Mouse (Mus musculus): ENCODE measurements around the gene Scg5. TPM values are rescaled to one million over a fixed set of nuclear protein-coding genes. Genes with fewer than 3 reads are reported as not detected.

The Scg5 gene
- polyA plus RNA-seq, 1 experiment from 2014 or later: 12.6 TPM

DNA sequence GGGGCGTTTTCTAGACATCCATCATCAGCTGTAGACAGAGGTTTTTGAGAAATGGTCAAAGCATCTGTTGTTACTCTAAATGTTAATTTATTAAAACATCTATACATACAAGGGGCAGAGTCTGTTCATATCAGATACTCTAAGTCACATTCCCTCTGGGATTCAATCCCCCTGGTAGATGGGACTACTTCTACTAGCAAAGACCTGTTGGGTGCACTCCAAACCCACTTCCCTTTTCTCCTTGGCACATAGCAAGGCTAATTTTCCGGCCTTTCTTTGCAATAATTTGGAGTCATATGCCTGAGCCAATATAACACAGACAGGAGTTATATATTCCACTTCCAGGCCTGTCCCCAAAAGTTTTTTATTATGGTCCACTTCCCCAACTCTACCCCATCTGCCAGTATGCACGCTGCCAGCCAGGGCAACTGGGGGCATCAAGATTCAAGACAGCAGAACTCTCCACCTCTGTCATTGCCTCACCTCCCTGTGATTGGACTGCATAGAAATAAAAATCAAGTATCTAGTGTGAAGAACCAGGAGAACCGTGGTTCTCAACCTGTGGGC lies 40.0 kb downstream of the Scg5 start:
- Histone ChIP-seq H3K36me3 (ENCODE audit: control insufficient read depth, insufficient read depth, low read length) (no peaks in the 10 kb centered on the region), H3K4me3 (replicated peaks; ENCODE audit: low read length) (no peak overlapping the region), H3K27ac (ENCODE audit: low read length) (no peak overlapping the region), H3K4me2 (ENCODE audit: low read depth, low read length) (no peak overlapping the region), H3K9ac (ENCODE audit: low read length) (no peak overlapping the region), H3K4me1 (ENCODE audit: control insufficient read depth, insufficient read depth, low read length) (no peaks in the 10 kb centered on the region), H3K9me3 (replicated peaks; ENCODE audit: control insufficient read depth, low read length) (no peaks in the 10 kb centered on the region), H3K27me3 (ENCODE audit: control insufficient read depth, insufficient read depth, low read length) (no peaks in the 10 kb centered on the region)
- no peak for ATAC-seq (ENCODE audit: insufficient read depth, low FRiP score)
- WGBS: 83% methylated on average over 4 of the region's 4 CpGs

DNA sequence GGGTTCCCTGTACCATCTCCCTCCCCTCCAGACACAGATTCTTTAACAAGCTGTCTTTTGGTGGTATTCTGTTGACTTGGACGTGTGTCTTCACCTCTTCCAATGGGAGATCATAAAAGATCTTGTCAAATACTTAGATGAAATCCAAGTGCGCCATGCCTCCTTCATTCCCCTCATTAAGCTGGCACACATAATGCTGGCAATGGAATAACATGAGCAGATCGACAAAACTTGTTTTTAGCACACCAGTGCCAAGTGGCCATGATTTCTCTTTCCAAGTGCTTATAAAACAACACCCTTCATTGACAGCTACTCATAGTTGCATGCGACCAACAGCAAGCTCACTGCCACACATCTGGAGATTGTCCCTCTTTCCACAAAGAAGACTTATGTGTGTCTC lies 41.0 kb downstream of the Scg5 start:
- ATAC-seq (ENCODE audit: insufficient read depth, low FRiP score): no peak
- no peak overlapping the region for H3K4me2 ChIP-seq (ENCODE audit: low read depth, low read length)
- H3K4me3 ChIP-seq (replicated peaks; ENCODE audit: low read length): no peak overlapping the region
- H3K27ac ChIP-seq (ENCODE audit: low read length): no peak overlapping the region
- no peaks in the 10 kb centered on the region for H3K36me3 ChIP-seq (ENCODE audit: control insufficient read depth, insufficient read depth, low read length)
- no peak overlapping the region for H3K9ac ChIP-seq (ENCODE audit: low read length)
- no peaks in the 10 kb centered on the region for H3K4me1 ChIP-seq (ENCODE audit: control insufficient read depth, insufficient read depth, low read length)
- no peaks in the 10 kb centered on the region for H3K9me3 ChIP-seq (replicated peaks; ENCODE audit: control insufficient read depth, low read length)
- 87% methylated on average over 4 of the region's 4 CpGs for WGBS
- no peaks in the 10 kb centered on the region for H3K27me3 ChIP-seq (ENCODE audit: control insufficient read depth, insufficient read depth, low read length)

DNA sequence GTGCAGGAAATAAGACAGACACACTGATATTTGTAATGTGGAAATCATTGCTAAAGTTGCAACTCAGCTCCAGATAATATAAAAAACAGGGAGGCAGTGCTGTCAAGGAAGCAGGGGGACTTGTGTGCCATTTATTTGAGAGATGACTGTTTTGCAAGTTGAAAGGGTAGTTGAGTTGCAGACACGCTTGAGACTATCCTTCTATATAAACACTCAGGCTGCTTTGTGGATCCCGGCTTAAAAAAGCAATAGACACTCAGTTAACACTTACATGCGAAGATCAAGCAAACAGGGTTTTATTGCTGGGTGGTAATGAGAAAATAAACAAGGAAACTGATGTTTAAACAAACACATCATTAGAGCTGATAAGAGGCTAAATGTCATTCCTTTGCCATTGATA lies 44.1 kb downstream of the Scg5 start:
- no peak overlapping the region for H3K4me3 ChIP-seq (replicated peaks; ENCODE audit: low read length)
- H3K27me3 ChIP-seq (ENCODE audit: control insufficient read depth, insufficient read depth, low read length): no peaks in the 10 kb centered on the region
- no peaks in the 10 kb centered on the region for H3K4me1 ChIP-seq (ENCODE audit: control insufficient read depth, insufficient read depth, low read length)
- H3K4me2 ChIP-seq (ENCODE audit: low read depth, low read length): no peak overlapping the region
- no peak for ATAC-seq (ENCODE audit: insufficient read depth, low FRiP score)
- no peaks in the 10 kb centered on the region for H3K9me3 ChIP-seq (replicated peaks; ENCODE audit: control insufficient read depth, low read length)
- H3K36me3 ChIP-seq (ENCODE audit: control insufficient read depth, insufficient read depth, low read length): no peaks in the 10 kb centered on the region
- no peak overlapping the region for H3K9ac ChIP-seq (ENCODE audit: low read length)
- no peak overlapping the region for H3K27ac ChIP-seq (ENCODE audit: low read length)
- WGBS: 23% methylated on average over 3 of the region's 3 CpGs

DNA sequence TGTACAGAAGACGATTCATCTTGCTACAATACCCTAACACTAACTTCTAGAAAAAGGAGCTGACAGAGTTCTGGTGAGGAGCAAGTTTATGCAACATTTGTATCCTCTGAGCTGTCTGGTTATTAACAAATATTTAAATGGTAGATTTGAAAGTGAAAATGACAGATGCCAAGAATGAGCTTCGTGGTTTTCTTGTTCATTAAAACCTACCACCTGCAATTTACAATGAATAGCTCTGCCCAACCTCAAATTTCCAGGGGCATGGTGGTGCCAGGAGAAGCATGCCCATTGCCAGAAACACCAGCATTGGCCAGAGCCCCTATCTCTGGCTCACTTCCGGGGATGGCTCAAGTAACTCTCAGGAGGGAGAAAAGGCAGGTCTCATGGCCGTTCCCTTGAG lies 47.4 kb downstream of the Scg5 start:
- no peaks in the 10 kb centered on the region for H3K36me3 ChIP-seq (ENCODE audit: control insufficient read depth, insufficient read depth, low read length)
- H3K4me3 ChIP-seq (replicated peaks; ENCODE audit: low read length): no peak overlapping the region
- no peak overlapping the region for H3K9ac ChIP-seq (ENCODE audit: low read length)
- no peaks in the 10 kb centered on the region for H3K4me1 ChIP-seq (ENCODE audit: control insufficient read depth, insufficient read depth, low read length)
- no peaks in the 10 kb centered on the region for H3K9me3 ChIP-seq (replicated peaks; ENCODE audit: control insufficient read depth, low read length)
- no peak overlapping the region for H3K4me2 ChIP-seq (ENCODE audit: low read depth, low read length)
- no peak overlapping the region for H3K27ac ChIP-seq (ENCODE audit: low read length)
- no peak for ATAC-seq (ENCODE audit: insufficient read depth, low FRiP score)
- WGBS: 63% methylated on average over 4 of the region's 4 CpGs
- no peaks in the 10 kb centered on the region for H3K27me3 ChIP-seq (ENCODE audit: control insufficient read depth, insufficient read depth, low read length)

DNA sequence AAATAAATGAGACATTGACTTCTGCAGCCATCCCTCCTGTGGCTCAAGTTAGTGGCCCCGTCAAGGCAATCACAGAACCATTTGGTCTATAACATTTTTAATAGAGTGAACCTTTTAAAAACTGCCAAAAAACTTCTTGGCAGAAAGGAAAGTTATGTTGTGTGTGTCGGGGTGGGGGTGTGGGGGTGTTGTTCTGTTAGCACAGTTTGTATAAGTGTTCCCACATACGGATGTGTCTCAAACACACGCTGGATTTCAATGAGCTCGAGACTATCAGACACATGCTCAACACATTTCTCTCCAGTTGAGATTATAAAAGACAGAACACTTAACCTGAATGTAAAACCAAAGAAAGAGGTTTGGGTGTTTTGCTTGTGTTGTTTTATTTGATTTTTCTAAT lies 47.8 kb downstream of the Scg5 start:
- Histone ChIP-seq H3K4me3 (replicated peaks; ENCODE audit: low read length) (no peak overlapping the region), H3K36me3 (ENCODE audit: control insufficient read depth, insufficient read depth, low read length) (no peaks in the 10 kb centered on the region), H3K27ac (ENCODE audit: low read length) (no peak overlapping the region), H3K4me2 (ENCODE audit: low read depth, low read length) (no peak overlapping the region), H3K4me1 (ENCODE audit: control insufficient read depth, insufficient read depth, low read length) (no peaks in the 10 kb centered on the region), H3K9ac (ENCODE audit: low read length) (no peak overlapping the region), H3K27me3 (ENCODE audit: control insufficient read depth, insufficient read depth, low read length) (no peaks in the 10 kb centered on the region), H3K9me3 (replicated peaks; ENCODE audit: control insufficient read depth, low read length) (no peaks in the 10 kb centered on the region)
- WGBS: 63% methylated on average over 5 of the region's 5 CpGs
- ATAC-seq (ENCODE audit: insufficient read depth, low FRiP score): no peak

DNA sequence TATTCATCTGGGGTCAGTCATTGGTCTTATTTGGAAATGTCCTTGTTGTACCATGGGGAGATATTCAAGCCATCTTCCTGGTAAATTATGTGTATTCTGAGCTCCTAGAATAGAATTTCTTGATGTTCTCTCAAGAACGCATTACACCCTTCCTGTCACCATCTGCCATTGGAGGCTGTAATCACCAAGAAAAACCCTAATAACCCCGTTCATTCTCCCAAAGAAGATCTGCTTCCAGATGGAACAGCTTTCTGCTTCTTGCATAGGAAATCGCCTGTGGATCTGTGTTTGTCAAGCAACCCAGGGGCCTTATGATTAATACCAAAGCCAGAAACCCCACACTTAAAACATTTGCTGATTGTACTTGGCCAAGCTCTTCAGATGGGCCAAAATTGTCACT lies 49.6 kb downstream of the Scg5 start:
- ATAC-seq (ENCODE audit: insufficient read depth, low FRiP score): no peak
- Histone ChIP-seq H3K27me3 (ENCODE audit: control insufficient read depth, insufficient read depth, low read length) (no peaks in the 10 kb centered on the region), H3K4me3 (replicated peaks; ENCODE audit: low read length) (no peak overlapping the region), H3K4me2 (ENCODE audit: low read depth, low read length) (no peak overlapping the region), H3K9ac (ENCODE audit: low read length) (no peak overlapping the region), H3K4me1 (ENCODE audit: control insufficient read depth, insufficient read depth, low read length) (no peaks in the 10 kb centered on the region), H3K9me3 (replicated peaks; ENCODE audit: control insufficient read depth, low read length) (no peaks in the 10 kb centered on the region), H3K27ac (ENCODE audit: low read length) (no peak overlapping the region), H3K36me3 (ENCODE audit: control insufficient read depth, insufficient read depth, low read length) (no peaks in the 10 kb centered on the region)
- 65% methylated on average over 3 of the region's 3 CpGs for WGBS

DNA sequence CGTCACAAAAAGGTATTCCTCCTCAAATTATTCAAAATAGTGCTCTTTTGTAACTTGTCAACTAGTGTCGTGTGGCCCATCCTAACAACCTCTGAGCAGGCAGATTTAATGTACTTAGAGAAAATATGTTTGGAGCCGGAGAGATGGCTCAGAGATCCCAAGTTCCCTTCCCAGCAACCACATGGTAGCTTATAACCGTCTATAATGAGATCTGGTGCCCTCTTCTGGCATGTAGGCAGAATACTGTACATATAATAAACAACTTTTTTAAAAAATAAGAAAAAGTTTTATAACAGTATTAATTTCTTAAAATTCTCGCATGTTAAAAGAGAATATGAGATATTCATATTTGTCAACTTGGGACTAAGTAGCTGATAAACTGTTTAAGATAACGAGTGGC lies 50.9 kb downstream of the Scg5 start:
- no peak overlapping the region for H3K27ac ChIP-seq (ENCODE audit: low read length)
- no peak overlapping the region for H3K4me3 ChIP-seq (replicated peaks; ENCODE audit: low read length)
- no peaks in the 10 kb centered on the region for H3K9me3 ChIP-seq (replicated peaks; ENCODE audit: control insufficient read depth, low read length)
- WGBS: 71% methylated on average over 6 of the region's 6 CpGs
- no peaks in the 10 kb centered on the region for H3K4me1 ChIP-seq (ENCODE audit: control insufficient read depth, insufficient read depth, low read length)
- no peak overlapping the region for H3K9ac ChIP-seq (ENCODE audit: low read length)
- no peak for ATAC-seq (ENCODE audit: insufficient read depth, low FRiP score)
- no peak overlapping the region for H3K4me2 ChIP-seq (ENCODE audit: low read depth, low read length)
- no peaks in the 10 kb centered on the region for H3K27me3 ChIP-seq (ENCODE audit: control insufficient read depth, insufficient read depth, low read length)
- H3K36me3 ChIP-seq (ENCODE audit: control insufficient read depth, insufficient read depth, low read length): no peaks in the 10 kb centered on the region

DNA sequence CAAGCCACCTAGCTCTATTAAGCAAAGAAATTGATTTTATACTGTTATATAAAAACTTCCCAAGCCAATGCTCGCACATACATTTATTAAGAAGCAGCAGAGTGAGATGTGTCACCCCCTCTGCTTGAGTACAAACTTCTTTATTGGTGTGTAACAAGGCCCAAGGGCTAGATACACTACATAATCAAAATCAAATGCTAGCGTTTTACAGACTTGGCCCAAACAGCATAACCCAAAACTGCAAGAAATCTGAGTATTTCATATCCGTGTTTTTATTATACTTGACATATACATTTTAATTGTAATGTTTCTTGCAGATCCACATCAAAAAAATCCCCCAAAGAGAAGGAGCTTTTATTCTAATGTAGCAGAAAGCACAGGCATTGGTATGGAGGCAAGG lies 52.6 kb downstream of the Scg5 start:
- H3K9ac ChIP-seq (ENCODE audit: low read length): no peak overlapping the region
- H3K9me3 ChIP-seq (replicated peaks; ENCODE audit: control insufficient read depth, low read length): no peaks in the 10 kb centered on the region
- no peaks in the 10 kb centered on the region for H3K36me3 ChIP-seq (ENCODE audit: control insufficient read depth, insufficient read depth, low read length)
- no peak overlapping the region for H3K4me2 ChIP-seq (ENCODE audit: low read depth, low read length)
- no peaks in the 10 kb centered on the region for H3K27me3 ChIP-seq (ENCODE audit: control insufficient read depth, insufficient read depth, low read length)
- ATAC-seq (ENCODE audit: insufficient read depth, low FRiP score): no peak
- H3K4me1 ChIP-seq (ENCODE audit: control insufficient read depth, insufficient read depth, low read length): no peaks in the 10 kb centered on the region
- H3K4me3 ChIP-seq (replicated peaks; ENCODE audit: low read length): no peak overlapping the region
- H3K27ac ChIP-seq (ENCODE audit: low read length): no peak overlapping the region
- WGBS: 86% methylated on average over 3 of the region's 3 CpGs

DNA sequence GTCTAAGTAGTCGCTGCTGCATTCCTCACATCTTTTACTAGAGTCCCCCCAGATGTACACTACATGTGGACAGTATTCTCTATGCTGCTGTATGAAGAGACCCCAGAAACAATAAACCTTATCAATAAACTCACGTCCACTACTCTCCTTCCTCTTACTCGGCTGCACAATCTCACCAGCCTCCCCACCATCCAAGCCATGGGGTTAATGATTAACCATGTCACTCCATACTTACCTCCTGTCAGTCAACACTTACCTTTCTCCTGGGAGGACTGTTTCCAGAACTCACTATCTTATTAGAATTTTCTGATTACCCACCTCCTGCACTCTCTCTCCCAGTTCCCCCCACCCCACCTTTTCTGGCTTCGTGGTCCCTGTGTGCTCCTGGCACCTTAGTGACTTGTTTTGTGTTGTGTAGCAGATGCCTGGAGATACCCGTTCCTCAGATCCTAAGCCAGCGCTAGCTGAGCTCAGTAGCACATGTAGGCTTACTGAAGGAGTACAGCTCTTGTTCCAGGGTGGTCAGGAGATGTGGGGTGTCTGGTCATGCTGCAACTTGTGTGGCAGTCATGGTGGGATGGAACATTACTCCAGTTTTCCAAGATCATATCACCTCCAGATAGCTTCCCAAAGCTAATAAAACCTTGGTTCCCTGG lies 54.6 kb downstream of the Scg5 start:
- no peaks in the 10 kb centered on the region for H3K9me3 ChIP-seq (replicated peaks; ENCODE audit: control insufficient read depth, low read length)
- H3K4me2 ChIP-seq (ENCODE audit: low read depth, low read length): no peak overlapping the region
- no peaks in the 10 kb centered on the region for H3K36me3 ChIP-seq (ENCODE audit: control insufficient read depth, insufficient read depth, low read length)
- no peaks in the 10 kb centered on the region for H3K27me3 ChIP-seq (ENCODE audit: control insufficient read depth, insufficient read depth, low read length)
- WGBS: 58% methylated on average over 6 of the region's 6 CpGs
- no peak overlapping the region for H3K27ac ChIP-seq (ENCODE audit: low read length)
- H3K4me1 ChIP-seq (ENCODE audit: control insufficient read depth, insufficient read depth, low read length): no peaks in the 10 kb centered on the region
- no peak; the same call in 1 of the 2 replicates for ATAC-seq (ENCODE audit: insufficient read depth, low FRiP score)
- H3K4me3 ChIP-seq (replicated peaks; ENCODE audit: low read length): no peak overlapping the region
- H3K9ac ChIP-seq (ENCODE audit: low read length): no peak overlapping the region

Data from stomach, embryonic 16.5 days (tissue).